Mouse (Mus musculus) heart, postnatal 0 days (tissue): ENCODE measurements around the gene H2-T23. TPM values are rescaled to one million over a fixed set of nuclear protein-coding genes. Genes with fewer than 3 reads are reported as not detected.

Source experiments
- ATAC-seq: fragments of 200-750 bp; cut with Nextera tagmentation; 2 replicates; pipeline ENCODE4 v1.8.0; 2017; ENCODE audit warnings: low read depth, moderate number of reproducible peaks, moderate library complexity; ENCODE audit not compliant: insufficient read depth
- DNase-seq: peaks from one replicate; pipeline ENCODE4 v3.0.0-alpha.2; 2016; ENCODE audit warnings: low spot score
- H3K27ac ChIP-seq: fragments of 300-500 bp; sonication (generic); 2 replicates; pipeline ENCODE4 v1.5.1; 2014; ENCODE audit warnings: low read depth, mild to moderate bottlenecking
- H3K27me3 ChIP-seq: fragments of 300-500 bp; sonication (generic); 2 replicates; pipeline ENCODE4 v1.6.1; 2014; ENCODE audit warnings: low read length, mixed read lengths; ENCODE audit not compliant: control insufficient read depth, insufficient read depth
- H3K36me3 ChIP-seq: fragments of 300-500 bp; sonication (generic); replicated peaks from 2 replicates; pipeline ENCODE4 v1.6.1; 2014; ENCODE audit warnings: low read length, mixed read lengths; ENCODE audit not compliant: control insufficient read depth, insufficient read depth
- H3K4me1 ChIP-seq: fragments of 300-500 bp; sonication (generic); 2 replicates; pipeline ENCODE4 v1.6.1; 2014; ENCODE audit warnings: antibody characterized with exemption; ENCODE audit not compliant: control insufficient read depth, insufficient read depth
- H3K4me2 ChIP-seq: fragments of 300-500 bp; sonication (generic); 2 replicates; pipeline ENCODE4 v1.6.1; 2014; ENCODE audit warnings: low read depth, mild to moderate bottlenecking, low read length, moderate library complexity
- H3K4me3 ChIP-seq: fragments of 300-500 bp; sonication (generic); 2 replicates; pipeline ENCODE4 v1.5.1; 2014; ENCODE audit warnings: low read depth, low read length
- H3K9ac ChIP-seq: fragments of 300-500 bp; sonication (generic); replicated peaks from 2 replicates; pipeline ENCODE4 v1.6.1; 2014; ENCODE audit warnings: low read depth, low read length, mixed read lengths
- H3K9me3 ChIP-seq: fragments of 300-500 bp; sonication (generic); replicated peaks from 2 replicates; pipeline ENCODE4 v1.6.1; 2016; ENCODE audit warnings: low read length; ENCODE audit not compliant: control insufficient read depth
- CTCF ChIP-seq: IDR thresholded peaks from 2 replicates; pipeline ENCODE4 v1.5.1; 2016; ENCODE audit warnings: antibody characterized with exemption, control low read depth, low read depth
- EP300 ChIP-seq: IDR thresholded peaks from 2 replicates; pipeline ENCODE4 v1.6.1; 2016; ENCODE audit warnings: antibody characterized with exemption, low read depth
- WGBS: fragments of 180-500 bp; shearing (Covaris S2); extraction: QIAGEN DNeasy Blood & Tissue Kit; methylation state at CpG from one replicate; pipeline ENCODE4 v1.1.7; 2014; 5-methylcytosine and 5-hydroxymethylcytosine counted together
- polyA plus RNA-seq: library from polyadenylated mRNA; unstranded; fragments of >200 nt; fragmentation: Nextera tagmentation; extraction: Ambion mirVana; gene quantifications from 2 replicates; pipeline ENCODE4 v1.2.1, GENCODE M21; 2015
- total RNA-seq: library from RNA; depleted of rRNA; stranded (reverse); fragments of >200 nt; gene quantifications from 2 replicates; pipeline ENCODE4 v1.2.3, GENCODE M21; 2014; ENCODE audit warnings: low replicate concordance

Gene H2-T23
- total and polyA plus RNA-seq, 2 experiments from 2014 or later, result 10.8 to 34.8 TPM

GRCm38 (mm10) chr17:35996949-35997348 is 35.7 kb downstream of the H2-T23 start:
- no peak for TF ChIP-seq EP300
- peak; percentile 99 for TF ChIP-seq CTCF
- ATAC-seq (peak; percentile 42), DNase-seq (peak; percentile 89)
- Histone ChIP-seq H3K4me2 (no peak overlapping the region), H3K9ac (no peak overlapping the region), H3K4me1 (peaks cover 12% of the 10 kb centered on the region), H3K9me3 (no peaks in the 10 kb centered on the region), H3K36me3 (no peaks in the 10 kb centered on the region), H3K27ac (no peak overlapping the region), H3K27me3 (no peaks in the 10 kb centered on the region), H3K4me3 (no peak overlapping the region)
- WGBS, result 1% methylated on average over 11 of the region's 11 CpGs

GRCm38 (mm10) chr17:35994879-35995240 is 37.8 kb downstream of the H2-T23 start:
- Histone ChIP-seq H3K4me3 (peak overlapping the region; percentile 64), H3K36me3 (no peaks in the 10 kb centered on the region), H3K4me1 (peaks cover 12% of the 10 kb centered on the region), H3K27me3 (no peaks in the 10 kb centered on the region), H3K27ac (peak overlapping the region; percentile 73), H3K9me3 (no peaks in the 10 kb centered on the region), H3K4me2 (peak overlapping the region; percentile 76), H3K9ac (peak overlapping the region; percentile 62)
- TF ChIP-seq CTCF (no peak), EP300 (no peak)
- DNase-seq, result no peak
- no peak for ATAC-seq
- 6% methylated on average over 14 of the region's 14 CpGs for WGBS

DNA sequence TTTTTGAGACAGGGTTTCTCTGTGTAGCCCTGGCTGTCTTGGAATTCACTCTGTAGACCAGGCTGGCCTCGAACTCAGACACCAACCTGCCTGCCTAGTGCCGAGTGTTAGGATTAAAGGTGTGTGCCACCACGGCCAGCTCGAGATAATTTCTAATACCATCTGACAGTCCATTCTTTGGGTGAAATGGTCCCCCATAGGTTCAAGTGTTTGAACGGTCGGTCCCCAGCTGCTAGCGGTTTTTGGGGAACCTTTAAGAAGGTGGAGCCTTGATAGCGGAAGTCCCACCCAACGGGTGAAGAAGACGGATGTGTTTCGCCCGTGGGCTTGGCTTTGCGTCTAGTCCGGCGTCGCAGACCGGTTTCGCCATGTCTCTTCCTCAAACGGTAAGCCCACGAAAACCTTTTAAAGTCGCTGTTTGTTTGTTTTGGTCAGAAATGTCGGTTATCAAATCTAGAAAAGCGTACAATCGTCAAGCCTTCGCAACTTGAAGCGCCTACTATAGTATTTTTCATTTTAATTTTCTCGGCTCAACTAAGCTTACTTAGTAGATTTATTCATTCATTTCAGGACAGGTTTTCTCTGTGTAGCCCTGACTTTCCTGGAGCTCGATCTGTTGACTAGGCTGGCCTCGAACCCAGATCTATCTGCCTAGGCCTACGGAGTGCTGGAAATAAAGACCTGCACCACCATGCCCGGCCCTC is 38.3 kb downstream of the H2-T23 start:
- H3K9me3 ChIP-seq, result no peaks in the 10 kb centered on the region
- no peaks in the 10 kb centered on the region for H3K27me3 ChIP-seq
- WGBS, result 2% methylated on average over 31 of the region's 31 CpGs
- H3K4me3 ChIP-seq, result peak overlapping the region; percentile 64
- peak; percentile 75 for DNase-seq
- peak overlapping the region; percentile 62 for H3K9ac ChIP-seq
- no peak for TF ChIP-seq EP300
- no peak for TF ChIP-seq CTCF
- peak; percentile 60 for ATAC-seq
- H3K4me1 ChIP-seq, result peaks cover 12% of the 10 kb centered on the region
- peak overlapping the region; percentile 76 for H3K4me2 ChIP-seq
- H3K36me3 ChIP-seq, result 0 out of 2 replicates have a peak, but pooled peaks cover under 1% of the 10 kb centered on the region
- H3K27ac ChIP-seq, result peak overlapping the region; percentile 73

- TF ChIP-seq EP300 (no peak), CTCF (peak; percentile 99)
- Histone ChIP-seq H3K4me1 (peaks cover 12% of the 10 kb centered on the region), H3K4me3 (peak overlapping the region; percentile 64), H3K9me3 (no peaks in the 10 kb centered on the region), H3K36me3 (peaks cover 7% of the 10 kb centered on the region), H3K27me3 (no peaks in the 10 kb centered on the region), H3K4me2 (peak overlapping the region; percentile 76), H3K27ac (no peak overlapping the region), H3K9ac (no peak overlapping the region)
- peak; percentile 74 for ATAC-seq
- DNase-seq, result peak; percentile 84
- 6% methylated on average over 17 of the region's 17 CpGs for WGBS
These were observed 39.0 kb downstream of the H2-T23 start for GRCm38 (mm10) chr17:35993675-35994074.

- TF ChIP-seq CTCF, result no peak
- no peak for TF ChIP-seq EP300
- DNase-seq (no peak), ATAC-seq (no peak)
- no peak overlapping the region for H3K4me2 ChIP-seq
- H3K9ac ChIP-seq, result no peak overlapping the region
- H3K4me1 ChIP-seq, result peaks cover 6% of the 10 kb centered on the region; the same call in 1 of the 2 replicates
- 34% methylated on average over 10 of the region's 10 CpGs for WGBS
- H3K9me3 ChIP-seq, result no peaks in the 10 kb centered on the region
- no peak overlapping the region for H3K4me3 ChIP-seq
- no peak overlapping the region for H3K27ac ChIP-seq
- peaks cover 24% of the 10 kb centered on the region for H3K36me3 ChIP-seq
- H3K27me3 ChIP-seq, result no peaks in the 10 kb centered on the region
These were observed 40.9 kb downstream of the H2-T23 start for GRCm38 (mm10) chr17:35991781-35992180.

- no peak overlapping the region for H3K27ac ChIP-seq
- H3K27me3 ChIP-seq, result no peaks in the 10 kb centered on the region
- TF ChIP-seq CTCF, result no peak
- no peak for TF ChIP-seq EP300
- no peak overlapping the region for H3K4me3 ChIP-seq
- no peak overlapping the region for H3K9ac ChIP-seq
- WGBS, result 89% methylated on average over 9 of the region's 9 CpGs
- ATAC-seq (no peak), DNase-seq (no peak)
- H3K9me3 ChIP-seq, result no peaks in the 10 kb centered on the region
- peaks cover 37% of the 10 kb centered on the region for H3K36me3 ChIP-seq
- no peak overlapping the region for H3K4me2 ChIP-seq
- 0 out of 2 replicates have a peak, but pooled peaks cover 7% of the 10 kb centered on the region for H3K4me1 ChIP-seq
These were observed 50.9 kb downstream of the H2-T23 start for GRCm38 (mm10) chr17:35981776-35982175.
